Mouse (Mus musculus): ENCODE measurements at regions not wholly inside any gene's neighbourhood (a gene's known extent, or its start where the extent isn't known, plus 50 kb on each side); places are given as distances from the start of the nearest gene placed in this dataset.
A peak's percentile ranks its signal among the peaks of the same experiment; 100 is the strongest.

- no peak for DNase-seq (ENCODE audit: low read depth, low spot score)
Observed at GRCm38 (mm10) chr8:10869866-10870265, 138.4 kb downstream of the Irs2 start.

DNA sequence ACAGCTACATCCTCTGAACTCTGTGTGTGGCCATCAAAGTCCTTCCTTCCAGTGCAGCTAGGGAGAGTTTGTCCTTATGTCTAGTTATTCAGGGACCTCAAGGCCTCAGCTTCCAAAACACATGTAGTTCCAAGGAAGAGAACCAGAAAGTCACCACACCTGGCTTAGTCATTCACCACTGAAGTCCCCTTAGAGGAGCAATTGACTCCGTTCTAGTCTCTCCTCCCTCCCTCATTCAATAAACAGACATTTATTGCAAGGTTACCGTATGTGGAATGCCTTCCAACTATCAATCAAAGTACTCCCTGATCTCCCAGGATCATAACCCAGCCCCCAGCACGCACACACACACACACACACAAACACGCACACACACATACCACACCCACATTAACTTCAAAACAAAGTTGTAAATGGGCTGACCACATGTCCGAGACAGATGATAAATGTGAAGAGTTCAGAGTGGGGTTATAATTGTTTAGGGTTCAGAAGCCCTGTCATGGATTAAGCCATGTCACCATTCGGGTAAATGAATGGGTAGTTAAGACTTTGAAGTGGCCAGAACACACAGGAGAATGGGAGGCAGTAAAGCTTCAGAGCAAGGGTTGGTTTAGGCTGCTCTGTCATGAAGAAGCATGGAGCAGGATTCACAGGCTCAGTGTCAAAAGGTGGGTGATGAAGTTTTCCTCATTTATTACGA is 141.4 kb downstream of the Irs2 start:
- DNase-seq (ENCODE audit: low read depth, low spot score) = no peak

- DNase-seq (ENCODE audit: low read depth, low spot score) = no peak
Observed at GRCm38 (mm10) chr8:10865941-10866513, 142.2 kb downstream of the Irs2 start.

GRCm38 (mm10) chr8:10865415-10865821 is 142.8 kb downstream of the Irs2 start:
- DNase-seq (ENCODE audit: low read depth, low spot score) = no peak

GRCm38 (mm10) chr8:10862442-10862841 is 145.8 kb downstream of the Irs2 start:
- no peak for DNase-seq (ENCODE audit: low read depth, low spot score)

GRCm38 (mm10) chr8:10860810-10861209 is 147.4 kb downstream of the Irs2 start:
- DNase-seq (ENCODE audit: low read depth, low spot score) = no peak

- DNase-seq (ENCODE audit: low read depth, low spot score) = no peak
Observed at GRCm38 (mm10) chr8:10857874-10858273, 150.4 kb downstream of the Irs2 start.

GRCm38 (mm10) chr8:10856996-10857720 is 151.1 kb downstream of the Irs2 start:
- DNase-seq (ENCODE audit: low read depth, low spot score) = no peak

GRCm38 (mm10) chr8:10855696-10856095 is 152.6 kb downstream of the Irs2 start:
- DNase-seq (ENCODE audit: low read depth, low spot score) = peak; percentile 56

- DNase-seq (ENCODE audit: low read depth, low spot score) = no peak
Observed at GRCm38 (mm10) chr8:10855131-10855530, 153.1 kb downstream of the Irs2 start.

- no peak for DNase-seq (ENCODE audit: low read depth, low spot score)
Observed at GRCm38 (mm10) chr8:10854600-10854999, 153.7 kb downstream of the Irs2 start.

GRCm38 (mm10) chr8:10853901-10854300 is 154.4 kb downstream of the Irs2 start:
- no peak for DNase-seq (ENCODE audit: low read depth, low spot score)

DNA sequence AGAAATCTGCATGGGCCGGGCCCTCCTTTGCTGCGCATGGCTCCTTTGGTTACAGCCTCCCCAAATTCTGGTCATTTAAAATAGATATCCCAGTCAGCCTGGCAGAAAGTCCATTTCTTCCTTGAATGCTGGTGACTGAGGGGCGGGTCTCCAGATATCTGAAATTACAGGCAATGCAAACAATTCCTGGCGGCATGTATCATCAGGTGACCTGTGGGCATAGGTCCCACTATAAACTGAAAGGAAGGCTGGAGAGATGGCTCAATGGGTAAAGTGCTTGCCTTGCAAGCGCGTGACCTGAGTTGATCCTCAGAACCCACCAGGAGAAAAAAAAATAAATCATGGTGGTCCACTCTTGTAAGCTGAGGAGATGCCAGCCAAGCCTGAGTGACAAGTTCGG is 158.3 kb downstream of the Irs2 start:
- DNase-seq (ENCODE audit: low read depth, low spot score) = no peak

- peak; percentile 18 for DNase-seq (ENCODE audit: low read depth, low spot score)
Observed at GRCm38 (mm10) chr8:10845607-10846006, 162.7 kb downstream of the Irs2 start.

- no peak for DNase-seq (ENCODE audit: low read depth, low spot score)
Observed at GRCm38 (mm10) chr8:10840853-10841531, 167.3 kb downstream of the Irs2 start.

DNA sequence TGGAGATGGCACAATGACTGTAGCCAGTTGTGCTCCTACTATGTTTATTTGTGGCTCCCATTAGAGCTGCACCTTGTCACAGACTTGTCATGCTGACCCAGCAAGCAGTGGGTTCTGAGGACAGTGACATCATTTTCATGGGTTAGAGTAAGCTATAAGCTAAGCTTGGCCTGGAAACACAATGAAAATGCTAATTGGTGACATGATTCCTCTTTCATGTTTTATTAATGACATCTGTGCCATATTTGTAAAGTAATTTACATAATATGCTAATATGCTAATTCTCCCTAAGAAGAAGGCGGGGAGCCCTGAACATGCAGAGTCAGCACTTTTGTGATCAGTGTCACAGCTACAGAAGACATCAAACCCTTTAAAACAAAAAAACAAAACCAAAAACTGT is 168.2 kb downstream of the Irs2 start:
- DNase-seq (ENCODE audit: low read depth, low spot score) = no peak

DNA sequence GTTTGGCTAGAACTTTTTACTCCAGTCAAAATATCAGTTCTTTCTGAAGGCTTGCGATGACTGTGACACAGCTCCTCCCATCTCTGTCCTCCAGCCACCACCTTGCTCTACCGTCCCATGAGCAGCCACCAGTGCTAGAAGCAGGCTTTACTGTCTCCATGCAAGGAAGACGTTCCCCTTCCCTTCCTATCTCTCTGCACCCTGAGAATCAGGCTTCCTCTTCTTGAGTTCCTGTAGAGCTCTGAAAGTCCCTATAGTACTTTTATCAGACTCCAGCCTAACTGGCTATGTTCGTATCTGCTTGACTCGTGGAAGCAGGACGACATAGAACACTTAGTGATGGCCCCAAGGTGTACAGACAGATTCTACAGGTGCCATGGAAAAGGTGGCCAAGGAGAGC is 173.2 kb downstream of the Irs2 start:
- no peak for DNase-seq (ENCODE audit: low read depth, low spot score)

GRCm38 (mm10) chr8:10831864-10832263 is 176.4 kb downstream of the Irs2 start:
- DNase-seq (ENCODE audit: low read depth, low spot score) = no peak

DNA sequence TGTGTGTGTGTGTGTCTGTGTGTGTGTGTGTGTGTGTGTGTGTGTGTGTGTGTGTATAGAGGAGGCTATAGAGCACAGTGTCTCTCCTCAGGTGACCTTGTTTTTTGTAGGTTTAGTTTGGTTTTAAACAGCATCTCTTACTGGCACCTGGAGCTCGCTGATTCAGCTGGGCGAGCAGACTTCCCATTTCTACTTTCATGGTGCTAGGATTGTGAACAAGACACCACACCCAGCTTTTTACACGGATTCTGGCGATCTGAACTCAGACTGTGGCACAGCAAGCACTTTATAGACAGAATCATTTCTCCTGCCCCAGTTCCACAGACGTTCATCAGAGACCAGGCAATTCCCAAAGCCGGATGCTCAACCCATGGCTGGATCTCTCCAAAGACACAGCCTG is 177.0 kb downstream of the Irs2 start:
- no peak for DNase-seq (ENCODE audit: low read depth, low spot score)

GRCm38 (mm10) chr8:10830835-10831234 is 177.4 kb downstream of the Irs2 start:
- DNase-seq (ENCODE audit: low read depth, low spot score) = no peak

DNA sequence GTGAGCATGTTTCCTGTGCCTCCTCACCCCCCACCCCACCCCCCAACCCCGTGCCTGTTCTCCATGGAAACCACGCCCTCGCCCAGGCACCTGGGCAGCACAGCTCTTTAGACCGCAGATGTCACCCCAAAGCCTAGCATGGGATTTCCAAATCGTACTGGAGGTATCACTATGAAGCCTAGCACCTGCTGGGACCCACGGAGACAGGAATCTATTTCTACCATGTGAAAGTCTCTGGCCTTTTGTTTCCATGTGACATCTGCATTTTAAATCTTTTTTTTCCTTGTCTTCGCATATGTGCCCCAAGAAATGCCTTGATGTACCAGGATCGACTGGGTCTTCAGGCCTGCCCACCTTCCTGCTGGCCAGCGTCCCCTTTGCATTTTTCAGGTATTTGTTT is 179.7 kb downstream of the Irs2 start:
- no peak for DNase-seq (ENCODE audit: low read depth, low spot score)

DNA sequence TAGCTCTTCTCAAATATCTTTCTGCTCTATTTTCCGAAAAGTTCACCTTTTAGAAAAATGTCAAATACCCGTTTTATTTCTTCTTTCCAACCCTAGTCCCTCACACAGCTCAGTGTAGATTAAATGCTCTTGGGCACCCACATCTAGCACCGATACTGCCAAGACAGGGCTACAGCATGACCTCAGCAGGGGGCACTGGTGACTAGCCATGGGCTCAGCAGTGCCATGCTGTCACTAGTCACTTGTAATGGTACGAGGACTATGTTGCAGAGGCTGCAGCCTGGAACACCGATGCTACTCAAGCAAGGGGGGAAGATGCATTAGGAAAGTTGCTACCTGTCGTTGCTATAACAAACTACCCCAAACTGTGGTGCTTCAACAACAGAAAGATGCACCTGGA is 180.7 kb downstream of the Irs2 start:
- DNase-seq (ENCODE audit: low read depth, low spot score) = peak; percentile 21

Data from 3T3-L1 (cell line).